Mouse (Mus musculus) spleen, adult 2 months (tissue): Measurements from ENCODE around the gene Sprtn.

Experiments
- CTCF ChIP-seq: fragments of 200-500 bp; IDR thresholded peaks from 2 replicates; pipeline ENCODE4 v1.5.1; 2011; ENCODE audit warnings: mild to moderate bottlenecking, inconsistent platforms; ENCODE audit not compliant: insufficient read depth, insufficient read length, insufficient replicate concordance; ENCODE audit errors: extremely low read depth
- POLR2A ChIP-seq: fragments of 200-500 bp; IDR thresholded peaks from 2 replicates; pipeline ENCODE4 v1.6.1; 2011; ENCODE audit warnings: low read depth, low read length, inconsistent platforms

DNA sequence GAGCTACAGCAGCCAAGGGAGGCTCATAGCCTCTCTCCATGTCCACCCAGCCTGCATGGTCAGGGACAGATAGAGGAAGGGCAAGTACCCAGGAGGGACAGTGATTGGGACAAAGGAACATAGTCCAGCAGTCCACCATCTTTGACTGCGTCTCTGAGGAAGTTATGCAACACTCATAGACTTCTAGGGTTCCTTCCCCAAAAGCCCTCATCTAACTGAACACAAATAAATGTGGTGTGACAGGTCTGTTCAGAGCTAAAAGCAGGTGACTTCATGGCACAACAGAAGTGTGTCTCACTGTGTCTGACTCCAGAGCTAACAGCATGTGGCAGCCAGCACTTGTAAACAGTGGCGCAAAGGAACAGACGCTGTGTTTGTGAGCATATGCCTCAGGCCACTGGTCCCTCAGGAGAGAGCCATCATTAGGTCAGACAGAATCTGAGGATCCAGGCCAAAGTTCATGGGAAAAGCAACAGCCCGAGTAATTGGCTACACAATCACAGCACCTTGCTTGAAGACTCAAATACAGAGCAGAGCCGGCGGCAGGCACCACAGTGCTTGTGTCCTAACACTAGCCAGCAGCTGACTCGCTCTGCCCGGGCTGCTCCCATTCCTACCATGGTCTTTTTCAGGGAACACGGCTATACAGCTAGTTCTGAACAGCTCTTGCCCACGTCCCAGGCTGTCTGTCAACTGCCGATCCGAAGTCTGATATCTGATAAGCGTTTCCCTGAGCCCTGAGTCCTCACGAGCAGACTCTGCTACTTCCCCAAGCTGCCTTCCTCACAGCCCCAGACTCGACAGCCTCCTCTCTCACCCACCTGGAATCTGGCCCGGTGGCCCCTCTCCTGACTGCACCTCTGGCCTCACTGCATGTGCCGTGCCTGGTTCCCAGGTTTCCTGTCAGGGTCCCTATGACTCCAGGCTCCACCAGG lies 14.5 kb downstream of the Sprtn start:
- TF ChIP-seq POLR2A, result no peak
- TF ChIP-seq CTCF, result no peak
